Mouse (Mus musculus) Patski (cell line): ENCODE measurements around the gene Dact3. TPM values are rescaled to one million over a fixed set of nuclear protein-coding genes. Genes with fewer than 3 reads are reported as not detected.

ENCODE experiments used
- ATAC-seq: fragments of 100-300 bp; one replicate; pipeline ENCODE4 v1.8.0; 2021
- CTCF ChIA-PET: fragments of 350-600 bp; sonication (Branson Sonifier 250); formaldehyde crosslinking; loops from one replicate; lab custom pipeline; 2022; ENCODE audit warnings: inconsistent platforms; lab: Charles Lee
- POLR2A ChIA-PET: fragments of 350-600 bp; sonication (Branson Sonifier 250); formaldehyde crosslinking; loops from one replicate; lab custom pipeline; 2022; ENCODE audit warnings: antibody characterized with exemption, inconsistent platforms; lab: Charles Lee
- DNase-seq: peaks from one replicate; pipeline ENCODE4 v3.0.0-alpha.2; 2011; ENCODE audit warnings: low read depth, low spot score
- H3K27me3 ChIP-seq: fragments of 371-371 bp; one replicate; pipeline ENCODE4 v1.5.1; 2021
- CTCF ChIP-seq: fragments of 100-300 bp; IDR thresholded peaks from one replicate; pipeline ENCODE4 v1.5.1; 2021
- in situ Hi-C: fragments of 300-500 bp; cut with MboI; formaldehyde crosslinking; loops from 3 replicates; pipeline ENCODE4 v1.11.1; 2018; ENCODE audit warnings: low pct_unique_long_range_greater_than_20kb, mixed read lengths
- polyA plus RNA-seq: library from polyadenylated mRNA; unstranded; gene quantifications from one replicate; pipeline ENCODE4 v1.2.3, GENCODE M21; 2021

Dact3 gene
- polyA plus RNA-seq, 1 experiment from 2014 or later = 2.2 TPM

DNA sequence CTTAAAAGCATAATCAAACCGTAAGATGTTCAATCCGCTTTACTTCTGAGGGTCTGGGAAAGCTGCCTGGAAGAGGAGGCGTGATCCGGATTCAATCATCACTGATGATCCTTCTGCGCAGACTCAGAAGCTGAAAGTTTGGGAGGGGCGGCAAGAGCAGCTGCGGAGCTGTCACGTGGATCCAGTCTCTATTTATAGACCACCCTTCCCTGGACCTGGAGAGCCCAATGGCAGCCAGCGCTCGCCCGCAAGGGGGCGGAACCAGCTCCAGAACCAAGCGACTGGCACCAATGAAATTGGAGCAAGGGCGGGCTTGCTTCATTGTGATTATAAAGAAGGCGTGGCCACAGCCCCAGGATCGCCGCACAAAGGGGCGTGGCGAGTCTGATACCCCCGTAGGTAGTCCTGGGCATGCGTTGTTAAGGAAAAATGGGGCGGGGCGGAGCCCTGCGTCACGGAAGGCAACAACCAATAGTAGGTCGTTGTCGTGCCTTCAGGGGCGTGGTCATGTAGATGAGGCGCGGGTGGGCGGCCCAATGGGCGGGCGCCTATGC lies 284 bp upstream of the Dact3 start:
- in situ Hi-C loops = no loop called here
- TF ChIP-seq CTCF = no peak
- DNase-seq (peak; percentile 98), ATAC-seq (peak; percentile 92)
- ChIA-PET POLR2A (no interaction called here), CTCF (interaction anchor here (0.7 to 2.2 kb wide), 14 partner anchors 10 to 141 kb away, joined by 3 to 17 read pairs (median 6); partner anchors contain the start of gene Gng8)
- H3K27me3 ChIP-seq = no peaks in the 10 kb centered on the region

- no peak for TF ChIP-seq CTCF
- no peak for DNase-seq
- ChIA-PET CTCF (interaction anchor here (0.7 to 2.2 kb wide), 6 partner anchors 9 to 41 kb away, joined by 3 to 17 read pairs (median 8); partner anchors contain the start of gene Gng8), POLR2A (no interaction called here)
- in situ Hi-C loops = no loop called here
- no peaks in the 10 kb centered on the region for H3K27me3 ChIP-seq
- ATAC-seq = peak; percentile 44
These were observed 209 bp downstream of the Dact3 start for GRCm38 (mm10) chr7:16875326-16875725.

- POLR2A ChIA-PET = no interaction called here
- in situ Hi-C loops = no loop called here
- no peaks in the 10 kb centered on the region for H3K27me3 ChIP-seq
- ATAC-seq (no peak), DNase-seq (no peak)
- no peak for TF ChIP-seq CTCF
- CTCF ChIA-PET = interaction anchor here (0.7 kb wide), 1 partner anchor 475 kb away, joined by 3 read pairs; no protein-coding TSS in a partner anchor
These were observed 889 bp downstream of the Dact3 start for GRCm38 (mm10) chr7:16876006-16876405.

DNA sequence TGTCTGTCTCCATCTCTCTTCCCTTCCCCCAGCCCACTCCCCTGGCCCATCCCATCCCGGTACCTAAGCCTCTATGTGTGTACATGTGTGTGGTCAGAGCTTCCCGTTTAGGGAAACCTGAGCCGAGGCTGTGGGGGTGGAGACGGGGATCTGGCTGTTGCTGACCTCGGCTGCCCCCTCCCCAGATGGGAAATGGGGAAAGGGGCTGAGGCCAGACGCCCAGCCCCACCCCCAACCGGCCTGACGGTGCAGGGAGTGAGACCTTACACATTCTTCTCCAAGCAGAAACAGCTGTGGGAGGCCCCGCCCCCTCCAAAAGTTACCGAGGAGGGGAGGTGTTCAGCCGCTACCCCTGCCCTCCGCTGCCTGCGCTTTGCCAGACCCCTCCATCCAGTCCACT lies 1.5 kb downstream of the Dact3 start:
- TF ChIP-seq CTCF = no peak
- POLR2A ChIA-PET = no interaction called here
- DNase-seq (no peak), ATAC-seq (no peak)
- H3K27me3 ChIP-seq = no peaks in the 10 kb centered on the region
- in situ Hi-C loops = no loop called here
- CTCF ChIA-PET = interaction anchor here (0.7 kb wide), 1 partner anchor 475 kb away, joined by 3 read pairs; no protein-coding TSS in a partner anchor

GRCm38 (mm10) chr7:16877717-16878116 lies 2.6 kb downstream of the Dact3 start:
- ChIA-PET CTCF (no interaction called here), POLR2A (no interaction called here)
- no peak for TF ChIP-seq CTCF
- in situ Hi-C loops = no loop called here
- H3K27me3 ChIP-seq = no peaks in the 10 kb centered on the region
- ATAC-seq (no peak), DNase-seq (no peak)

- POLR2A ChIA-PET = no interaction called here
- no peak for DNase-seq
- TF ChIP-seq CTCF = no peak
These were observed 4.9 kb downstream of the Dact3 start for GRCm38 (mm10) chr7:16879796-16880547.

GRCm38 (mm10) chr7:16880615-16881014 lies 5.5 kb downstream of the Dact3 start:
- TF ChIP-seq CTCF = no peak
- POLR2A ChIA-PET = no interaction called here
- CTCF ChIA-PET = interaction anchor here (1.7 kb wide), 1 partner anchor 11 kb away, joined by 5 read pairs; the partner anchor contains the start of gene Gng8

More at GRCm38 (mm10) chr7:16879796-16880547, 4.9 kb downstream of the Dact3 start:
- no peaks in the 10 kb centered on the region for H3K27me3 ChIP-seq
- CTCF ChIA-PET = no interaction called here
- in situ Hi-C loops = no loop called here
- no peak for ATAC-seq

GRCm38 (mm10) chr7:16883162-16883561 lies 8.0 kb downstream of the Dact3 start:
- no peaks in the 10 kb centered on the region for H3K27me3 ChIP-seq
- no peak for TF ChIP-seq CTCF
- in situ Hi-C loops = no loop called here
- no peak for ATAC-seq
- POLR2A ChIA-PET = no interaction called here
- CTCF ChIA-PET = interaction anchor here (1.0 to 1.4 kb wide), 3 partner anchors 9 to 17 kb away, joined by 3 to 5 read pairs (median 4); partner anchors contain the start of gene Gng8
- DNase-seq = no peak

More at GRCm38 (mm10) chr7:16880615-16881014, 5.5 kb downstream of the Dact3 start:
- DNase-seq (no peak), ATAC-seq (no peak)
- in situ Hi-C loops = no loop called here
- no peaks in the 10 kb centered on the region for H3K27me3 ChIP-seq

DNA sequence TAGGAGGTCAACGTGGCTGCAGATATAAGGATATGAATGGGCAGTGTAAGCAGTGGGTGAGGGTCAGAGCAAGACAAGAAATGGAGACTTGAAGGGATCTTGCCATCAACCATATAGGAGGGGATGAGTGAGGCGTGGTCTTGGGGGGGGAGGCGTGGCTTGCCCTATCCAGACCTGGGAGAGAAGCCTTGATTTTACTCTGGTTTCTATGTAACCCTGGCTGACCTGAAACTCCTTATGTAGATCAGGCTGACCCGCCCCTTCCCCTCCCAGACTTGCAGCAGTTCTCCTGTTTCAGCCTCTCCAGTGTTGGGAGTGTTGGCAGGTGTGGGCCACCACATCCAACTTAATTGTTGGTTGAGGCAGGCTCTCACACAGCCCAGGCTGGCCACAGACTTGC lies 9.2 kb downstream of the Dact3 start:
- POLR2A ChIA-PET = no interaction called here
- DNase-seq = no peak
- no peak for ATAC-seq
- in situ Hi-C loops = no loop called here
- CTCF ChIA-PET = interaction anchor here (0.7 kb wide), 1 partner anchor 10 kb away, joined by 3 read pairs; the partner anchor contains the start of gene Dact3
- TF ChIP-seq CTCF = no peak
- no peaks in the 10 kb centered on the region for H3K27me3 ChIP-seq

- DNase-seq = no peak
- ATAC-seq = no peak
- ChIA-PET POLR2A (no interaction called here), CTCF (no interaction called here)
- no peaks in the 10 kb centered on the region for H3K27me3 ChIP-seq
- no peak for TF ChIP-seq CTCF
- in situ Hi-C loops = no loop called here
These were observed 10.2 kb downstream of the Dact3 start for GRCm38 (mm10) chr7:16885271-16885776.

DNA sequence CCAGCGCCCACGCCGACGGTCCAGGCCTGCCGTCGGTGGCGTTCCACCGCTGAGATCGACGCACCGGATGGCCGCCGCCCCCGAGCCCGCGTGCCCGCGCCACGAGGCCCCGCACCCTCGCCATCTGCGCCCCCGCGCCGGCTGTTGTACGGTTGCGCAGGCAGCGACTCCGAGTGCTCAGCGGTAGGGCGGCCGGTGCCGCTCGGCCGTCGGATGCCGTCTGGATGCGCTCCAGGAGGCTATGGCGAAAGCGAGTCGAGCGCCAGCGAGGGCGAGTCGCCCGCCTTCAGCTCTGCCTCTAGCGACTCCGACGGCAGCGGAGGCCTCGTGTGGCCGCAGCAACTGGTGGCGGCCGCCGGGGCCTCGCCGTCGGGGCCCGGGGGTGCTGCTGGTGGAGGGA lies 10.8 kb downstream of the Dact3 start:
- ChIA-PET POLR2A (no interaction called here), CTCF (no interaction called here)
- no peak for ATAC-seq
- DNase-seq = no peak
- in situ Hi-C loops = no loop called here
- no peak for TF ChIP-seq CTCF
- no peaks in the 10 kb centered on the region for H3K27me3 ChIP-seq
